Mouse (Mus musculus): Measurements from ENCODE around the gene Dagla.

DNA sequence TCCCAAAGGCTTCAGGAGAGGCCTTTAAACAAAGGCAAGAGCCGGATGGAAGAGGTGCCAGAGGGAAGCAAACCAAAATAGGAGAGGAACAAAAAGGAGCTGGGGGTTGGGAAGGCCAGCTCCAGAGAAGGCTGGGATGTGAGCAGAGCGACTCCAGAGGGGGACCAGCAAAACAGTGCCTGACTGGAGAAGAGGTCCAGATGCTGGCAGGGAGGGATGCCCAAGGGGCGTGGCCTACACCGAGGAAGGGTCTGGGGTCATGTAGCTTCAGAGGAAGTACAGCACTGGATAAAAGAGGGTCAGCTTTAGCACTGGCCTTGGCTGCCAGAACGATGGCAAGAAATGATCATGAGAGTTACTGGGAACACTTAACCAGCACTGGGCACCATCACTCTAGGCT, 8.4 kb downstream of the Dagla start:
- TF ChIP-seq CTCF (IDR thresholded peaks at IDR 0.05; ENCODE audit: control insufficient read depth, insufficient read depth, insufficient replicate concordance, low read depth, low read length) (no peak), POLR2A (IDR thresholded peaks at IDR 0.05; ENCODE audit: control insufficient read depth, low read depth, low read length) (no peak)

Data from testis, adult 2 months (tissue).